Mouse (Mus musculus) ES-E14 (cell line): Measurements from ENCODE around the gene Mrpl24.
A peak's percentile ranks its signal among the peaks of the same experiment; 100 is the strongest.

Experiments
- HCFC1 ChIP-seq: IDR thresholded peaks from 2 replicates; pipeline ENCODE4 v1.6.1; 2012; ENCODE audit warnings: low read length, inconsistent platforms, borderline replicate concordance; ENCODE audit not compliant: insufficient read depth
- ZNF384 ChIP-seq: IDR thresholded peaks from 2 replicates; pipeline ENCODE4 v1.6.1; 2012; ENCODE audit warnings: low read depth, low read length, inconsistent platforms

- TF ChIP-seq ZNF384 (0 out of 2 replicates have a peak, but pooled peaks have one; percentile 4), HCFC1 (no peak)
Measured at GRCm38 (mm10) chr3:87886416-87886815, 32.9 kb upstream of the Mrpl24 start.
